Mouse (Mus musculus) cerebellum, postnatal 36 days (tissue): Measurements from ENCODE around the gene Pum2.
"Not testable (repeated sequence)": the region's sequence is repeated elsewhere in the genome, so short reads cannot be mapped to it uniquely, and the experiment has no call there.

ENCODE experiments used
- DNase-seq, 2 experiments: peaks; one replicate each; pipeline ENCODE4 v3.0.0; 2021 to 2022; ENCODE audit warnings: mixed read lengths in 2 of 2

Pum2 gene

DNA sequence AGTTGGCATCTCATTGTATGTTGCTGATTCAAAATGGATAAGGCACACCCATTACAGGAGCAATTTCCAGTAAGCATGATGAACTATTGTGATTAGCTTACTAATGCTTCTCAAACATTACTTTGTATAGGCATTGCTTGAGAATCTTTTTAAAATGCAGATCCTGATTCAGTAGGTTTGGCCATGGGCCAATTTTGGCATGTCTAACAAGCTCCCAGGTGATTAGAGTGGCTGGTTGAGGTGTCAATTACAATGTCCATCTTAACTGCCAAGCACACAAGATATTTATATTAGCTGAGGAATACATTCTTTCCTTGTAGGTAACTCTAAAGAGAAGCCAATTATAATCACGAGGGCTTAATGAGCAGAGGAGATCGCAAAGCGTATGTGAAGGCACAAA is 4.1 kb upstream of the Pum2 start:
- no peak for DNase-seq

DNA sequence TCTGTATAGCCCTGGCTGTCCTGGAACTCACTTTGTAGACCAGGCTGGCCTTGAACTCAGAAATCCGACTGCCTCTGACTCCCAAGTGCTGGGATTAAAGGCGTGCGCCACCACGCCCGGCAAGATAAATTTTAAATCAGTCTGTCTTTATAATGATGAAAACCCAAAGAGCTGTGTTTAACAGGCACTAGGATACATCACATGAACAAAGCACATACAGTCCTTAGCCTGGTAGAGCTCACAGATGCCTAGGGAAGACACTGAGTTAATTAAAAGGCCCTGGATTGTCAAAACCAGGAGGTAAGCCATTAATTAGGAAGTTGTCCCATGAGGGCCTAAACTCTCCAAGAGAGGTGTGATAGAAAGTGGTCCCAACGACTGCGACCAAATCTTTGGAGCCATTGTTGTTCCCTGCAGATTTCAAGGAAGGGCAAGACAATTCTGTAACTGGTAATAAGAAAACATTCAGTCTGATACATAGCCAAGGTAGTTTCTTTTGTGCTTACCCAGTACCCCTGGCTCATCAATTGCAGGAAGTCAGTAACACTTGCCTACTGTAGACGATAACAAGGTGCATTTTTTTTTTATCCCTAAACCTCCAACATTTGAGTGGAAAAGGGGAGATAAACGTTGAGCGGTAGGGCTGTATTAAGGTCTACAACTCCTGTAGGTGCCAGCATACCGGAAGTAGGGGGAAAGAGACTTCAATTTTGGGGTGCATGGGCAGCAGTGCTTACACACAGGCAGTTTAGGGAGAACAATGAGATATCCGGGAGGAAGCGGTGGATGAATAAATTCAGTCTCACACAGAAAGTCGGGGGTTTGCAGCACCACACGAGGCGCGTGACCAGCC is 587 bp upstream of the Pum2 start:
- no peak for DNase-seq

DNA sequence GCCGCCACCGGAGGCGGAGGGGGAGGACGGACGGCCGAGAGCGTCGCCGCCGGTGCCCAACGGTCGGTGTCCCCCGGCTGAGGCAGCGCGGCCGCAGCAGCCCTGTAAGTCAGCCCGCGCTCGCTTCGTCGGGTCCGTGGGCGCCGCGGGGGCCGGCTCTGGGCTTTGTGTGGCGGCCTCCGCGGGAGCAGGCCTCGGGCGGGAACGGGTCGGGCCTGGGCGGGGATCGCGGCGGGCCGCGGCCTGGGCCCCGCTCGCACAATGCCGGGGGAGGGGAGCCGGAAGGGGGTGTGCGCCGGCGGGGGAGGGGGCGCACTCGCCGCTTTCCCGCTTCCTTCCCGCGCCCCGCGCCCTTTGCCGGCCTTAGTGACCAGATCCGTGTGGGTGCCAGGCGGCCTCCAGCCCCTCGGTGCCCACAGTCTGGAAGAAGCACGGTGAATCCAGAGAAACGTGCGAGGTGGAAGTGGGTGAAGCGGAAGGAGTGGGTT is 487 bp downstream of the Pum2 start:
- DNase-seq = no peak

DNA sequence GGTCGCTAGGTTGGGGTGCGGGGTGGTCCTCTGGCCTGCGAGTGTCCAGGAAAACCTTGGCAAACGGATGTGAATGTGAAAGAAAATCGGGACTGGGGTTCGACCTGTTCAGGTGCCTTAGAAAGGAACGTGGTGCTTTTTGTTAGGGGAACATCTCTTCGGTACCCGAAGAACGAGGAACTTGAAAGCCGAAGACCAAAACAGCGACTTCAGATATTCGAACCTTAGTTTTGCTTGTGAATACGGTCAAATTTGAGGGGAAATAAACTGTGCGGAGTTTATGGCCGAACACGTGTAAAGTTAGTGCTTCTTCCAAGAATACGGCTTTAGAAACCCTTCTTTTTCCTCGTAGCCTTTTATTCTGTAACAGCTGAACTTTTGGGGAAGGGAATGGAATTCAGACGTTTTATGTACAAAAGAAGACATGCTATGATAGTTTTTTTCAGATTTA is 982 bp downstream of the Pum2 start:
- no peak for DNase-seq

DNA sequence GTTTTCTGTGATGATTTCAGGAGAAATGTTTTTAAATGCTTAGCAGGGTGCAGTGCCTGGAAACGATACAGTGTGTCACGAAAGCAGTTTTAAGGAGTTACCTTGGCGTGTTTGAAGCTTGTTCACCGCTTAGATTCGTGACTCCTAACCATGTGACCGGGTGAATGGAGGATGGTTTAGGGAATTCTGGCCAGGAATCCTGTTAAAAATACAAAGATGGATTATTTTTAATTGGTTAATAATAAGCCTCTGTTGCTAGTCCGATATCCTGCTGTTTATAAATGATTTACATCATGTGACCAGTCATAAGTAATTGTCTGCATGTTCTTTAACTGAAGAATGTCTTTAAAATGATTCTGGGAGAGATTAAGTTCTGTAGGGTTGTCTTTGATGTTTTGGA is 1.4 kb downstream of the Pum2 start:
- DNase-seq = no peak

DNA sequence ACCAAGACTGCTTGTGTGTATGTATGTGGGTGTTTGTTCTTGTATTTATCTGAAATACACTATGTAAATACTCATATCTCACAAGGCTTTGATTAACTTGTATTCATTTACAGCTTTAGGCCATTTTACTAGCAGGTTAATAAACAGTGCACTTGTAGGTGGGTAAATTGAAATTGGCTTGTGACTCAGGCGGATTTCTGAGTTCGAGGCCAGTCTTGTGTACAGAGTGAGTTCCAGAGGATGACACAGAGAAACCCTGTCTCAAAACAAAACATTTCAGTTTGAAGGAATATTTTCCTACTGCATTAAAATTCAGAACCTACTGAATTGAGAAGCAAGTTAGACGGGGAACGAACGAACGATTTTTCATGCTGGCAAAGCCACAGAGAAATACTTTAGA is 2.4 kb downstream of the Pum2 start:
- no peak for DNase-seq

DNA sequence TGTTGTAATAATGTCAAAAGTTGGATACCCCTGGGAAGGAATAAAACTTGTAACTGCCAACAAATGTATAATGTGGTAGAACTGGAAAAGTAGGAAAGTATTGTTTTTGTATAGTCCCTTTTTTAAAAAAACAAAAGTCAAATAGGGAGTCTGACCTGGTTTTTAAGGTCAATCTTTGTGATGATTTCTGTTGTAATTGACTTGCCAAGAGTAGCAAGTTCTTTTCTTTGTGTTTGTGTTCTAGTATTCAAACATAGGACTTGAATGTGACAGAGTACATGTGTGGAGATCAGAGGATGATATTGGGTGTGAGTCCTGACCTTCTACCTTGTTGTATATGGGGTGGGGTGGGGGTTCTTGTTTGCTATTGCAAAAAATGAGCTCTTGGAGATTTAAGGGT is 4.0 kb downstream of the Pum2 start:
- no peak for DNase-seq

DNA sequence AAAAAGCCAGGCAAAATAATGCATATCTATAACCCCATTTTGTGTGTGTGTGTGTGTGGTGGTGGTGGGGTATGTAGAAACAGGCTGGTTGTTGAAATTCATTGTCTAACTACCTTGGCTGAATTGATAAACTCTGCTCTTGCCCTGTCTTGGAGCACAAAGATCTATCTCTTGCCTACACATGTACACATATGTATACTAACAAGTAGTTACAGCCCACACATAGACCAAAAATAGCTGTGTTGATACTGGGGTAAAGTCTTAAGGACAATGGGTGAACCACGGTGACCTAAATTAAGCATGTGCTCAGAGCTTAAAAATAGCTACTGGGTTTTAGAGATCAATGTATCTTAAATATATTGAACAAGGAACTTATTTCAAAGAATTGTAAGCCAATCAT is 10.3 kb downstream of the Pum2 start:
- no peak for DNase-seq

DNA sequence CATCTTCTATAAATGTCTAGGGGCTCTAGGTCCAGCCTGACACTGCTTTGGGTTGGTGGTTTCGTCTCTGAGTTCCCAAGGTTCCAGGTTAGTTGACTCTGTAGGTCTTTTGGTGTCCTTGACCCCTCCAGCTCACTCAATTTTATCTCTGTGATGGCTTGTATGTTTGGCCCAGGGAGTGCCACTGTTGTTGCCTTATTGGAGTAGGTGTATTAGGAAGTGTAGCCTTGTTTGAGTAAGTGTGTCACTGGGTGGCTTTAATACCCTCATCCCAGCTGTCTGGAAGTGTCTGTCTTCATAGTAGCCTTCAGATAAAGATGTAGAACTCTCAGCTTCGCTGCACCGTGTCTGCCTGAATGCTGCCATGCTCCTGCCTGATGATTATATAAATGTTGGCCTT is 11.1 kb downstream of the Pum2 start:
- DNase-seq = no peak

DNA sequence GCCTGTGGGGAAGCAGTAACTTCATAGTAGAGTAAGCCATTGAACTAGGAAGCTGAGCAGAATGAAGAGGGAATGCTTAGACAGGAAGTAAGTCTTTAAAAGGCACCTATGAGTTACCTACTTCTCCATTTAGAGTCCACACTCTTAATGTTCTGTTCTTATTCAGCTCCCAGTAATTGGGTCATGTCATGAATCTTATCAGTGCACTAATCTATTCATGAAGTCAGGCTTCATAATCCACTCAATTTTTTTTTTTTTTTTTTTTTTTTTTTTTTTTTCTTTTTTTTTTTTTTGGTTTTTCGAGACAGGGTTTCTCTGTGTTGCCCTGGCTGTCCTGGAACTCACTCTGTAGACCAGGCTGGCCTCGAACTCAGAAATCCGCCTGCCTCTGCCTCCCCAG is 15.9 kb downstream of the Pum2 start:
- not testable (repeated sequence) for DNase-seq

DNA sequence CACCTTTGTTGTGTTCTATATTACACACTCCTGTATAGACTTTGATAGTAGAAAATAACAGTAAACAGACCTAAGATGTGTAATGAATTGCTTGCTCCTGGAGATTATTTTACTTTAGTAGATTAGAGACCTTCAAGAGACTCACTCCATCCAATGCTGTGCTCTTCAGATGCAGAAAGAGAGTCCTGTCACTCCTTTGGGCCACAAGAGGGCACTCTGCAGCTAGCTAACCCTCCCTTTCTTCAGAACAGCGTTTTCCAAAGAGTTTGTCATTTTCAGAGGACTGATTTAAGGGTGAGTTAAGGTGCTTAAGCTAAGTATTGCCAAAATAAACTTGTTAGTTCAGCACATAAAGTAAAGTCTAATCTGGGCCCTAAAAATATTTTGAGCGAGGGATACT is 25.0 kb downstream of the Pum2 start:
- peak; percentile 45 to 57 for DNase-seq

DNA sequence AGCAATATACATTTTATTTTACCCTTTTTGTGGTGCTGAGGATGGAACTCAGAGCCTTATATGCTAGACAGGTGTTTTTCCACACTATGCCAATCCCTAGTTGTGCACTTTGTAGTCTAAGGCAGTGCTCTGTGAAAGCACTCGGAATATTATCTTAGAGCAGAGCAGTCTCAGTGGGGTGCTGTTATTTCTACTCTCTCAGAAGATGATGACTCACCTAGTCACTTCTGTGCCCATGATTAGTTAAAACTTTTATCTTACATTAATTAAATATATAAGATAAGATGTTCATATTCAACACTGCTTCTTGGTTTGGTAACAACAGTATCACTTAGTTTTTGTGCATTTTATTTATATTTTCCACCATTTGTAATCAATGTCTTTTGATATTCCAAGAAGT is 30.1 kb downstream of the Pum2 start:
- no peak for DNase-seq

DNA sequence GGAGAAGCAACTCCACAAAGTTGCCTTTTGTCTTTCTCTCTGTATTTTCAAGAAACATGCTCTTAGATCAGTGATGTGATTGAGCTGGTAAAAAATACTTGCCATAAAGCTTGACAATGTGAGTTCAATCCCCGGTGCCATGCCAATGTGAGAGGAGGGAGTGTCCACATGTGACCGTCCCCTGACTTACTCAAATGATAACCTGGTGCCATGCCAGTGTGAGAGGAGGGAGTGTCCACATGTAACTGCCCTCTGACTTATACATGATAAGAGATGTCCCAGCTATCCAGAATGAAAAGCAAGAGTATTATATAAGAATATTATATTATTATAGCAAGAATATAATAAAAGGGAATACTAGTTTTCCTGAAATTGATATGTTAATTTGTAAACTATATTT is 34.9 kb downstream of the Pum2 start:
- DNase-seq = no peak

DNA sequence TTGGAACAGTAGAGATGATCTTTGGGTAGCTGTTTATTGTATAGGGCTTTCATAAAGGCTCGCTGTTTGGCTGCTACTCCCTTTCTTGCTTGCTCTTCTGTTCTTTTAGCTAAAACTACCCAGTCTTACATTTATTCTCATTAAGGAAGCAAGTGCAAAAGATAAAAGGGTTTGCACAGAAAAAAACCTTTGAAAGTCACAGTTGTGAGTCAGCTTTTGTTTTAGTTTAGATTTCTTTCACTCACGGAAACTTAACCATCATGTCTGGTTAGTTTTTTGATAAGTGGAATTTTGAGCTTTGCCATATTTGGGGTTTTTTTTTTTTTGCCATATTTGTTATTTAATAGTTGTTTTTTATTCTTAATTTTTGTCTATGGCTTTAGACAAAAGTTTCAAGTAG is 38.7 kb downstream of the Pum2 start:
- no peak for DNase-seq

DNA sequence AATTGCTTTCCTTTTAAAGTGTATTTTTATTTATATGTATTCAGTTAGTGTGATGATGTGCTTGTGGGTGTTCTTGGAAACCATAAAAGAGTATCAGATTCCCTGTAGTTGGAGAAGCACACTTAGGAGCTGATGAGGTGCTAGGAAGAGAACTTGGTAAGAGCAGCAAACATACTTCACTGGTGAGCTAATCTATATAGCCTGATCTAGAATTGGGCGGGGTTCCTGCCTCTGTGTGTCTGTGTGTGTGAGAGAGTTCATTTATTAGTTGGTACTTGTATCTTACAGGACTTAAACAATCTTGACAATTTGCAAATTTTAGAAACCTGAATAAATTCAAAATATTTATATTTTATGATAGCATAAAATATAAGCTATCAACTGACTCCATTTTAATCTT is 42.2 kb downstream of the Pum2 start:
- no peak for DNase-seq

DNA sequence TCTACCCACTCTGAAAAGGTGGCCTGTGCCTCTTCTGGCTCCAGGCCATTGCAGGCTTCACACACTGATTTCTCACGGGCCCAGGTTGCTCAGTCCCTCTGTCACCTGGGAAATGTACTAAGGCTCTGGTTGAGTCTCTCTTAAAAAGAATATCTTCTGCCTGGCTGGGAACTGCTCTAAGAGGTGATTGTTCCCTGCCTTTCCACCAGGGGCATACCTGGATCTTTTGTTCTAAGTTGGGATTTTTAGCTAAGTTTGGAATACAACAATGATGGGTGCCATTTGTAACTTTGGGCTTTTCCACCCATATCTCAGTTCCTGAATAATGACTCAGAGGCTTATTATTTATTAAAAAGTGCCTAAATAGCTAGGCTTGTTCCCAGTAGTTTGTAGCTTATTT is 53.0 kb downstream of the Pum2 start:
- DNase-seq = peak; percentile 9 to 13

DNA sequence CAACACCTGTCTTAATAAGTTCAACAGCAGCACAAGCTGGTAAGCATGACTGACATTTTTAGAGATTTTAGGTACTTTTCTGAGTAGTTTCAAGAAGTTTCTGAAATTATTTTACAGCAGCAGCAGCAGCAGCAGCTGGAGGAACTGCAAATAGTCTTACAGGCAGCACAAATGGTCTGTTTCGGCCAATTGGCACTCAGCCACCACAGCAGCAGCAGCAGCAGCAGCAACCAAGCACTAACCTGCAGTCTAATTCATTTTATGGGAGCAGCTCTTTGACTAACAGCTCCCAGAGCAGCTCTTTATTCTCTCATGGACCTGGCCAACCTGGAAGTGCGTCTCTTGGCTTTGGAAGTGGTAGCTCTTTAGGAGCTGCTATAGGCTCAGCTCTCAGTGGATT is 54.8 kb downstream of the Pum2 start:
- DNase-seq = no peak

DNA sequence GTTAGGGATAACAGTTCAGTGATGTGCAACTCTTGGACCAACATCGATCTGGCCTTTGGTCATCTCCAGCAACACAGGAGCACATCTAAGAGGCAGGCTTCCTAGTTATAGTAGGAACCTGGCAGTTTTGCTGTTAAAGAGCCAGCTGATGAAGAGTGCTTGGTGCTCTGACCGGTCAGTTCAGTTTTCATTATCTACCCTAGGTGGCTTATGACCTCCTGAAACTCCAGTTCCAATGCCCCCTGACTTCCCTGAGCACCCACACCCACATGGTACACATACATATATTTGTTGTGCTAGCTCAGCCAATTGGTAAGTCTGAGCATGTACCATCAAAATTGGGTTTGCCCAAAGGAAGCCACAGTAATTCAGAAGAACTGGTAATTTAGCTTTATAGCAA is 79.7 kb downstream of the Pum2 start:
- DNase-seq = no peak

DNA sequence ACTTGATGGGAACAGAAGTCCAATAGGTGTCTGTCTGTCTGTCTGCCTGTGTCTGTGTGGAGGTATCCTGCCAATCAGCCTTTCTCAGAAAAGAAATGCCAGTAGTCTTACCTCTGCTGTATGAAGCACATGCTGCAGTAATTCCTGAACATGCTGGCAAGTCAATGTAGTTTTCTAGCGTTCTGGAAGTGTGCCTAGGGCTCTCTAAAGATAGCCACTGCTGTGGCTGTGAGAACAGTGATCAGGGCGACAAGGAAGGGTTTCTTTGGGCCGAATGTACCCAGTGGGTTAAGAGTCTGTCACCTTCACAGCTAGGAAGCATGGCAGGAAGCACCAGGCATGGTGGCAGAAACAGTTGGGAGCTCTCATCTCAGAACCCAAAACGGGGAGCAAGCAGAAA is 80.2 kb downstream of the Pum2 start:
- DNase-seq = no peak

DNA sequence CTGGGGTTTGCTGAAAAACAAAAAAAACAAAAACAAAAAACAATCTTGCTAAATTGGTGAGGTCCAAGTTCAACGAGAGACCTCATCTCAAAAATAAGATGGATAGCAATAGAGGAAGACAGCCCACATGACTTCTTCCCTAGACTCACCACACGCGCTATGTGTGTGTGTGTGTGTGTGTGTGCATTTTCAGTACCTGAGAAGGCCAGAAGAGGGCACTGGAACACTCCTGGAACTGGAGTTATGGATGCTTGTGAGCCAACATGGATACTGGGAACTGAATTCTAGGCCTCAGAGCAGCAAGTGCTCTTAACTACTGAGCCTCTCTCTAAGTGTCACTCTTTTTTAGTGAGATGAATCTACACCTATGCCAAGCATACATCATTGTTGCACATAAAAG is 84.1 kb downstream of the Pum2 start:
- no peak for DNase-seq

DNA sequence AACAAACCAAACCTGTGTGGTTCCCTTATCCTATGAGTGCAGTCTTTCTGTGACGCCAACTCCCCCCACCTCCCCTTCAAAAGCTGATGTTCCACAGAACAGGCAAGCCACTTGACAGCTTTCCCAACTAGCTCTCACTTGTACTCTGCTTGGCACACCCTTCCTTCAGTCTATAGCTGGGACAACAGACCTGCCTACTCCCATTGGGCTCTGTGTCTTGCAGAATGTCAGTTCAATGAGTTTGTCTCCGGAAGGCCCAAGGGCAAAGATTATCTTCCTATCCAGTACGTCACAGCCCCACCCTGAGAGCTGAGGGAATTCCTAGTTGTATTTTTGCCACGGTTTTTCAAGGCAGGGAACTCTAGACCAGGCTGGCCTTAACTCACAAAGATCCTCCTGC is 85.2 kb downstream of the Pum2 start:
- DNase-seq = no peak

DNA sequence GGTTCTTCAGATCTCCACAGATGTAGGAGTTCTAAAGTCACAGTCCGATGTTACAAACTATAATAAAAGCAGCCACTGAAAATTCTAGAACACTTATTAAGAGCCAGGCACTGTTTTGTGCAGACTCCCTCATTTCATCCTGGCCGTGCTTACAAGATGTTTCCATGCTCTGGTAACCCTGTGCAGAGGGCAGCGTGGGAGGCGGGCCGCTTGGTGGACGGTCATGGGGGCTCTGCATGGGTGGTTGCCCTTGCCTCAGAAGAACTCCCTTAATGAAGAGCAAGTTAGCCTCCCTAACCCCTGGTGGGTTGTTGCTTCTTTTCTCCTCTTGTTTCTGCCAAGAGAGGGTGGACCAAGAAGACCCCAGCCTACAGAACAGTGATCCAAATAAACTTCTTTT is 85.8 kb downstream of the Pum2 start:
- DNase-seq = no peak

DNA sequence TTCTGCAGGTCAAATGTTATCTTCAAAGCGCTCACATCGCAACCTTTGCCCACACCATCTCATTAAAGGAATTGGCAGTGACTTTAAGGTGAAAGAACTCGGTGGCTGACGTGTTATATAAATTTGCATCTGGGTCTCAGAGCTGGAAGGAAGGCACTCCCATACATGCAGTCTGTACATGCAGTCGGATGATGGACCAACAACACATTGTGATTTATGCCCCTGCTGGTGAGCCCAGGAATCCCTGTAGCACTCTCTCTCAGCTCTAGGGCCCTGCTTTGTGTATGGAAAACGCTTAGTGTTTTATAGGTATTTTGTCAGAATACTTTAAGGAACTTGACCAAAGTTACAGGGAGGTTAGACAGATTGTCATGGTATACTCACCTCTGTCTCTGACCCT is 86.6 kb downstream of the Pum2 start:
- DNase-seq = no peak

DNA sequence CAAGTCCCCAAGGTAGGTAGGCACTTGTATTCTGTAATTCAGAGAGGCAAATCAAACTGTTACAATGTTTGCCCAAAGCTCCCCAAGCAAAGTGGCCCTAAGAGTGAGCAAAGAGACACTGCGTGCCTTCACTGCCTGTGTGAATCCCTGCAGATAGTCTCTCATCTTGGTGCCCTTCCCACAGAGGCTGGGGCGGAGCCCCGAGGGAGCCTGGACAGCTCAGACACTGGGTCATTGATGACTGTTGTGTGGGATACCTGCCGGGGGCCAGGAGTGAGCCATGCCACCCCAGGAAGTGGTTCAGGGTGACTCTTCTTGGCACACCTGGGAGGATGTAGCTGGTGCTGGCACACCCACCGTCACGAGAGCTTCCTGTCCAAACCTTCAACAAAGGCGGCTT is 87.1 kb downstream of the Pum2 start:
- DNase-seq = peak in 1 of 2 experiments; percentile 1

DNA sequence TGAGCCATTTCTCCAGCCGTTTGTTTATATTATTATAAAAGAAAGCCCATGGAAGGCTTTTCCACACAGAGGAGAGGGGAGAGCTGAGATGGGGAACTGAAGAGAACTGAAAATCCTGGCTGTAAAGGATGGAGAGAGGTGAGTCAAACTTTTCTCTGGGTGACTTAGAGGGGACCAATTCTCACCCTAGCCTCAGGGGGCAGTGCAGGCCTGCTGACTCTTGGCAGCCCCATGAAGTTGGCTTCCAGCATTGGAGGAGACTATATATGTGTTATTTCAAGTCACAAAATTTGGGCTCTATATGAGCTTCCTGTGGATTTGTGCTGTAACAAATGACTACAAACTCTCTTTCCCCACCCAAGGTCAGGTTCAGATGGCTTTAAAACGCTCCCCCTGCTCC is 88.7 kb downstream of the Pum2 start:
- no peak for DNase-seq
